Mouse (Mus musculus) stomach, postnatal 0 days (tissue): Measurements from ENCODE around the gene Oasl2. TPM values are rescaled to one million over a fixed set of nuclear protein-coding genes. Genes with fewer than 3 reads are reported as not detected.
"Not testable (repeated sequence)": the region's sequence is repeated elsewhere in the genome, so short reads cannot be mapped to it uniquely, and the experiment has no call there.

Experiments used
- ATAC-seq: fragments of 200-750 bp; cut with Nextera tagmentation; 2 replicates; pipeline ENCODE4 v1.8.0; 2017; ENCODE audit not compliant: low FRiP score, low TSS enrichment
- DNase-seq: peaks from one replicate; pipeline ENCODE4 v3.0.0-alpha.2; 2016; ENCODE audit warnings: low spot score
- H3K27ac ChIP-seq: fragments of 300-500 bp; sonication (generic); replicated peaks from 2 replicates; pipeline ENCODE4 v1.5.1; 2014; ENCODE audit warnings: mild to moderate bottlenecking, control low read depth
- H3K27me3 ChIP-seq: fragments of 300-500 bp; sonication (generic); 2 replicates; pipeline ENCODE4 v1.6.1; 2014; ENCODE audit warnings: low read length; ENCODE audit not compliant: control insufficient read depth, insufficient read depth
- H3K36me3 ChIP-seq: fragments of 300-500 bp; sonication (generic); 2 replicates; pipeline ENCODE4 v1.6.1; 2014; ENCODE audit warnings: low read length, mixed read lengths; ENCODE audit not compliant: control insufficient read depth, insufficient read depth
- H3K4me1 ChIP-seq: fragments of 300-500 bp; sonication (generic); replicated peaks from 2 replicates; pipeline ENCODE4 v1.6.1; 2014; ENCODE audit warnings: antibody characterized with exemption; ENCODE audit not compliant: control insufficient read depth, insufficient read depth
- H3K4me2 ChIP-seq: fragments of 300-500 bp; sonication (generic); replicated peaks from 2 replicates; pipeline ENCODE4 v1.6.1; 2014; ENCODE audit warnings: low read depth, mild to moderate bottlenecking, control low read depth, moderate library complexity
- H3K4me3 ChIP-seq: fragments of 300-500 bp; sonication (generic); 2 replicates; pipeline ENCODE4 v1.5.1; 2014; ENCODE audit warnings: low read depth, low read length, control low read depth
- H3K9ac ChIP-seq: fragments of 300-500 bp; sonication (generic); 2 replicates; pipeline ENCODE4 v1.6.1; 2014; ENCODE audit warnings: mild to moderate bottlenecking, low read length, control low read depth, mixed read lengths
- H3K9me3 ChIP-seq: fragments of 300-500 bp; sonication (generic); 2 replicates; pipeline ENCODE4 v1.6.1; 2016; ENCODE audit warnings: low read length; ENCODE audit not compliant: control insufficient read depth
- CTCF ChIP-seq: IDR thresholded peaks from 2 replicates; pipeline ENCODE4 v1.5.1; 2016; ENCODE audit warnings: antibody characterized with exemption, low read depth, mild to moderate bottlenecking, moderate library complexity
- EP300 ChIP-seq: optimal IDR thresholded peaks from 2 replicates; pipeline ENCODE3; 2016; ENCODE audit warnings: antibody characterized with exemption
- WGBS: fragments of 180-500 bp; shearing (Covaris S2); extraction: QIAGEN DNeasy Blood & Tissue Kit; methylation state at CpG from one replicate; pipeline ENCODE4 v1.1.7; 2014; 5-methylcytosine and 5-hydroxymethylcytosine counted together
- polyA plus RNA-seq: library from polyadenylated mRNA; unstranded; fragments of >200 nt; fragmentation: Nextera tagmentation; extraction: Ambion mirVana; gene quantifications from 2 replicates; pipeline ENCODE4 v1.2.1, GENCODE M21; 2015

The Oasl2 gene
- polyA plus RNA-seq, 1 experiment from 2014 or later: 22.3 TPM

DNA sequence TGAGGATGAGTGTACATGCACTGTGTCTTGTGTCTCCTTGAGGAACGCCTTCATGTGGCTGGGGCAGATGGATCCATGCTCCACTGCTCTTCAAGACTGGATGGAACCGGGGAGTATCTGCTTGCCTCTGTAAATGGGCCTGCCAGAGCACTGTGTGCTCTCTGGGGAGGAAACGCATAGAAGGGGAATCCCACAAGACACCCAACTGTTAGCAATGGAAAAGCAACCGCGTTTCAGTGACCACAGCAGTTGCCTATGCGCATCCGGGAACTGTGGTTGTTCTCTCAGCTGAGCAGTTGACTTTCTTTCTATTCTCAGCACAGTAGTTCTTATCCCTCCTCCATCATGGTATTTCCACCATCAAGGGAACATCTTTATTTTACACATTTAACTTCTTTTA, 31.9 kb upstream of the Oasl2 start:
- Histone ChIP-seq H3K36me3 (no peaks in the 10 kb centered on the region), H3K4me2 (no peak overlapping the region), H3K4me1 (no peaks in the 10 kb centered on the region), H3K9me3 (peaks cover 4% of the 10 kb centered on the region; the same call in 1 of the 2 replicates), H3K27ac (no peak overlapping the region), H3K9ac (no peak overlapping the region), H3K27me3 (no peaks in the 10 kb centered on the region), H3K4me3 (no peak overlapping the region)
- TF ChIP-seq EP300: no peak
- TF ChIP-seq CTCF: no peak
- WGBS: 85% methylated on average over 7 of the region's 7 CpGs
- DNase-seq: no peak
- no peak for ATAC-seq

DNA sequence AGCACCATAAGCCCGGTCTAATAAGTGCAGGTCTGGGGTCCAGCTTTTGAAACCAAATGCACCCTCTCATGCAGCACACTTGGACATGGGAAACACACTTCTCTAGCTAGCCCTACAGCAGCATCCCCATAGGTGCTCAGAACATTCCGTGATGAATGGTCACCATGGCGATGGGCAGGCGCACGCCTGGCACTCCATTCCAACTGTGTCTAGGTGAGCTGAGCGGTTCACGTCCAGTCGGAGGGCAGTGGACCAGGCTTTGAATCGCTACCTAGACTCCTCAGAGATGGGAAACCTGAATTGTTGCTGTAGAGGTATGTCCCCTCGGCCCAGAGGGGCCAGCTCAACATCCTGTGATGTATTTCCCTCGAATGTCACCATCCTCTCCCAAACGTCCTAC, 31.5 kb upstream of the Oasl2 start:
- no peak overlapping the region for H3K9ac ChIP-seq
- WGBS: 87% methylated on average over 12 of the region's 12 CpGs
- no peaks in the 10 kb centered on the region for H3K27me3 ChIP-seq
- TF ChIP-seq CTCF (no peak), EP300 (no peak)
- DNase-seq (no peak), ATAC-seq (no peak)
- no peak overlapping the region for H3K4me3 ChIP-seq
- H3K27ac ChIP-seq: no peak overlapping the region
- no peak overlapping the region for H3K4me2 ChIP-seq
- H3K4me1 ChIP-seq: no peaks in the 10 kb centered on the region
- no peaks in the 10 kb centered on the region for H3K36me3 ChIP-seq
- peaks cover 4% of the 10 kb centered on the region; the same call in 1 of the 2 replicates for H3K9me3 ChIP-seq

- no peaks in the 10 kb centered on the region for H3K36me3 ChIP-seq
- H3K27me3 ChIP-seq: no peaks in the 10 kb centered on the region
- ATAC-seq: peak; percentile 56; the same call in 1 of the 2 replicates
- H3K4me2 ChIP-seq: no peak overlapping the region
- H3K4me3 ChIP-seq: no peak overlapping the region
- DNase-seq: peak; percentile 47
- TF ChIP-seq CTCF: peak; percentile 74
- TF ChIP-seq EP300: no peak
- H3K9me3 ChIP-seq: no peaks in the 10 kb centered on the region
- H3K9ac ChIP-seq: no peak overlapping the region
- no peaks in the 10 kb centered on the region for H3K4me1 ChIP-seq
- H3K27ac ChIP-seq: no peak overlapping the region
- WGBS: 58% methylated on average over 6 of the region's 6 CpGs
Observed at GRCm38 (mm10) chr5:114875858-114876257, 20.9 kb upstream of the Oasl2 start.

DNA sequence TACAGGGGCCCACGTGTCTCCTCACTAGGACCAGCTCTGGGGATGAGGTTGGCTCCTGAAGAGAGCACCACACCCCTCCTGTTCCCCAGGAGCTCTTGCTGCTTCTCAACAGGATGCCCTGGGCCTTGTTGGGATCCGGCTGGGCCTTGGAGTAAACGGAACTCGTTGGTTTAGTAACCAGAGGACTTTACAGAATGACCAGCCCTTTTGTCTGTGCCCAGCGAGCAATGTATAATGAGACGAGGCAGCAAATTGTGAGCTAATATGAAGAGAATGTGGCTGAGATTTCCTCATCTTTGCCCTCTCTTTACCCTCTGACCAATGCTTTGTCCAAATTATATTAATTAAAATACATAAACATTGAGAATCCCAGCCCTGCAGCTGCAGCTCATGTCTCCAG, 20.4 kb upstream of the Oasl2 start:
- no peaks in the 10 kb centered on the region for H3K9me3 ChIP-seq
- no peak overlapping the region for H3K4me3 ChIP-seq
- no peaks in the 10 kb centered on the region for H3K4me1 ChIP-seq
- DNase-seq (no peak), ATAC-seq (no peak)
- H3K27ac ChIP-seq: no peak overlapping the region
- TF ChIP-seq CTCF (no peak), EP300 (no peak)
- no peaks in the 10 kb centered on the region for H3K27me3 ChIP-seq
- H3K4me2 ChIP-seq: no peak overlapping the region
- no peaks in the 10 kb centered on the region for H3K36me3 ChIP-seq
- H3K9ac ChIP-seq: no peak overlapping the region
- 46% methylated on average over 6 of the region's 6 CpGs for WGBS

- H3K27me3 ChIP-seq: no peaks in the 10 kb centered on the region
- H3K4me1 ChIP-seq: no peaks in the 10 kb centered on the region
- no peak overlapping the region for H3K9ac ChIP-seq
- ATAC-seq (no peak), DNase-seq (no peak)
- H3K4me2 ChIP-seq: no peak overlapping the region
- no peaks in the 10 kb centered on the region for H3K36me3 ChIP-seq
- no peak overlapping the region for H3K4me3 ChIP-seq
- TF ChIP-seq EP300 (no peak), CTCF (no peak)
- H3K27ac ChIP-seq: no peak overlapping the region
- 59% methylated on average over 7 of the region's 7 CpGs for whole genome bisulfite sequencing
- H3K9me3 ChIP-seq: no peaks in the 10 kb centered on the region
Observed at GRCm38 (mm10) chr5:114877487-114877886, 19.2 kb upstream of the Oasl2 start.

- Histone ChIP-seq H3K4me2 (no peak overlapping the region), H3K27ac (no peak overlapping the region), H3K27me3 (no peaks in the 10 kb centered on the region), H3K4me3 (no peak overlapping the region), H3K9ac (no peak overlapping the region), H3K36me3 (no peaks in the 10 kb centered on the region), H3K4me1 (no peaks in the 10 kb centered on the region), H3K9me3 (no peaks in the 10 kb centered on the region)
- 35% methylated on average over 12 of the region's 13 CpGs for WGBS
- no peak for ATAC-seq
- no peak for DNase-seq
- no peak for TF ChIP-seq CTCF
- no peak for TF ChIP-seq EP300
Observed at GRCm38 (mm10) chr5:114879399-114879798, 17.3 kb upstream of the Oasl2 start.

- not testable (repeated sequence) for H3K9me3 ChIP-seq, H3K4me2 ChIP-seq, DNase-seq, H3K27ac ChIP-seq, H3K27me3 ChIP-seq, H3K4me1 ChIP-seq, ATAC-seq, H3K36me3 ChIP-seq, H3K9ac ChIP-seq, H3K4me3 ChIP-seq
- WGBS: 91% methylated on average over 6 of the region's 7 CpGs
Observed at GRCm38 (mm10) chr5:114882319-114882718, 14.4 kb upstream of the Oasl2 start.
